Mouse (Mus musculus) cerebellum, adult 2 months (tissue): ENCODE data around the gene Gm20914.
"Not testable (repeated sequence)": the region's sequence is repeated elsewhere in the genome, so short reads cannot be mapped to it uniquely, and the experiment has no call there.

ENCODE experiments used
- CTCF ChIP-seq: fragments of 200-500 bp; IDR thresholded peaks from 2 replicates; pipeline ENCODE4 v1.5.1; 2011; ENCODE audit warnings: low read depth, mild to moderate bottlenecking, control low read depth, low read length, moderate library complexity, borderline replicate concordance; ENCODE audit not compliant: insufficient read depth
- POLR2A ChIP-seq: fragments of 200-500 bp; IDR thresholded peaks from 2 replicates; pipeline ENCODE4 v1.6.1; 2011; ENCODE audit warnings: low read length, control low read depth, borderline replicate concordance; ENCODE audit not compliant: insufficient read depth

GRCm38 (mm10) chrY:5725678-5726077 lies at the start of gene Gm20914:
- not testable (repeated sequence) for TF ChIP-seq POLR2A, CTCF
